Comparison of ENCODE assay signal across 8 mouse cellular contexts in the genomic region with DNA sequence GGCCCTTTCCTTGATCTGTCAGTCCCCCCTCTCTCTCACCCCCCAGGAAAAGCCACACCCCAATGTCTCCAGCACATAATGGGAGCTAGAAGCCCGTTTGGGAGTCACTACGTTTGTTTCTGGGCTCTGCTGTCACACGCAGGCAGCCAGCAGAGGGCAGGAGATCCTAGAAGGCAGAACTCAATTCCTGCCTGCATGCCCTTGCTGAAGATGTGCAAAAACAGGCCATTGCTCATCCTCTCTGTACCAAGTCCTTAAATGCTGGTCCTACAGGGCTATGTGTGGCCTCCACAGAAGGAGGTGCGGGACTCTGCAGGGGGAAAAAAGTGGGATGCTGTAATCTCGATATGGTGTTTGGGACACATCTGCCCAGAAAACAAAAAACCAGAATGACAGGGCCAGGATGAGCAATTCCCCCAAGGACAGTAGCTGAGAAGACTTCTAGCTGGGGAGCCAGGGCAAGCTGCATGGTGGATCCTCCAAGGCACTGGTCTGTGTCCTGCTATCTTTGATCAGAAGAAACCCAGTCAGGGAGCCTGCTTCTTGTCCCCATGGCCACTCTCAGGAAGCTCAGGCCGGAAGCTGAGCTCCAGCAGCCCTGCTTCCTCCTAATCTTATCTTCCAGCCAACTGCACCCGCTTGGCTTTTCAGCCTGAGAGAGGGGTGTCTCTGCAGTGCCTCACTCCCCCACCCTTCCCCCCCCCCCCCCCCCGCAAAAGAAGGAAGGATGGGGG. TPM values are rescaled to one million over a fixed set of nuclear protein-coding genes. Genes with fewer than 3 reads are reported as not detected.
A peak's percentile ranks its signal among the peaks of the same experiment; 100 is the strongest.
DNase-seq lines count a peak whose midpoint lies in the region; ATAC-seq and TF ChIP-seq lines count a peak whose summit lies in the region.

No protein-coding gene starts in this region.

- DNase-seq in ES-CJ7 (ENCODE audit: low read depth, low spot score), result peak; percentile 68
- DNase-seq in adrenal gland, postnatal 25 days, result peak; percentile 70
- DNase-seq in heart, postnatal 14 days, result peak; percentile 75 to 83
- peak; percentile 65 to 75 for DNase-seq in layer of hippocampus, adult 2 months (ENCODE audit: low spot score in 2 of 2)
- peak; percentile 88 for DNase-seq in thymus, postnatal 4 days

- H3K4me1 ChIP-seq in forebrain, embryonic 13.5 days, result peaks cover 24% of the 10 kb centered on the region; the same call in 1 of the 2 replicates
- H3K4me1 ChIP-seq in lung, embryonic 15.5 days, result peaks cover 49% of the 10 kb centered on the region
- peaks cover 26% of the 10 kb centered on the region for H3K4me1 ChIP-seq in olfactory bulb, adult 2 months (ENCODE audit: control insufficient read depth, insufficient read depth, low read length)

- peak; percentile 85 for TF ChIP-seq CTCF in layer of hippocampus, adult 2 months (conservative IDR thresholded peaks at IDR 0.05)
- peak; percentile 79 for TF ChIP-seq CTCF in olfactory bulb, adult 2 months (IDR thresholded peaks at IDR 0.05; ENCODE audit: insufficient read depth, low read depth, low read length)

- intact Hi-C loops in heart, postnatal 14 days (cut with DNase I), result loop anchor here (1.0 to 2.0 kb wide), 2 partner anchors 37 to 185 kb away; no protein-coding TSS in a partner anchor

- WGBS in forebrain, embryonic 13.5 days, result 25% methylated on average over 7 of the region's 8 CpGs
- 21% methylated on average over 7 of the region's 8 CpGs for WGBS in lung, embryonic 15.5 days
- WGBS in olfactory bulb, adult 2 months, result 26% methylated on average over 7 of the region's 8 CpGs

- ATAC-seq in forebrain, embryonic 13.5 days, result peak; percentile 44
- ATAC-seq in lung, embryonic 15.5 days (ENCODE audit: borderline replicate concordance, extremely low read depth, low FRiP score, low TSS enrichment), result no peak

- H3K4me3 ChIP-seq in forebrain, embryonic 13.5 days, result no peak overlapping the region
- H3K4me3 ChIP-seq in layer of hippocampus, adult 2 months, result no peak overlapping the region
- no peak overlapping the region for H3K4me3 ChIP-seq in lung, embryonic 15.5 days
- H3K4me3 ChIP-seq in olfactory bulb, adult 2 months (ENCODE audit: insufficient read depth, low read depth, low read length), result no peak overlapping the region

- no peak for TF ChIP-seq POLR2A in olfactory bulb, adult 2 months (IDR thresholded peaks at IDR 0.05; ENCODE audit: insufficient read depth, low read depth, low read length)

- H3K36me3 ChIP-seq in forebrain, embryonic 13.5 days (ENCODE audit: poor library complexity, severe bottlenecking), result no peaks in the 10 kb centered on the region
- no peaks in the 10 kb centered on the region for H3K36me3 ChIP-seq in lung, embryonic 15.5 days

- H3K4me2 ChIP-seq in forebrain, embryonic 13.5 days, result no peak overlapping the region
- no peak overlapping the region for H3K4me2 ChIP-seq in lung, embryonic 15.5 days

- H3K27ac ChIP-seq in forebrain, embryonic 13.5 days, result no peak overlapping the region
- H3K27ac ChIP-seq in layer of hippocampus, adult 2 months, result peak overlapping the region; percentile 43; the same call in 1 of the 2 replicates
- H3K27ac ChIP-seq in lung, embryonic 15.5 days, result peak overlapping the region; percentile 48; the same call in 1 of the 2 replicates
- no peak overlapping the region for H3K27ac ChIP-seq in olfactory bulb, adult 2 months (ENCODE audit: insufficient read depth, low read depth, low read length)

- no peaks in the 10 kb centered on the region for H3K9me3 ChIP-seq in forebrain, embryonic 13.5 days (replicated peaks)
- no peaks in the 10 kb centered on the region for H3K9me3 ChIP-seq in lung, embryonic 15.5 days

- 0 out of 2 replicates have a peak overlapping the region, but pooled peaks have one; percentile 7 for H3K9ac ChIP-seq in forebrain, embryonic 13.5 days
- H3K9ac ChIP-seq in lung, embryonic 15.5 days, result no peak overlapping the region

- H3K27me3 ChIP-seq in forebrain, embryonic 13.5 days, result 0 out of 2 replicates have a peak, but pooled peaks cover 3% of the 10 kb centered on the region
- H3K27me3 ChIP-seq in lung, embryonic 15.5 days, result no peaks in the 10 kb centered on the region

RNA-seq across cellular contexts. Expression of a gene that starts 10.4 kb away (rescaled TPM):
- 5.2 and 5.4 TPM in 2 replicates for total RNA-seq in adrenal gland, postnatal 25 days (2021)
- polyA plus RNA-seq in forebrain, embryonic 13.5 days (2015; fragmentation: Nextera tagmentation; extraction: Ambion mirVana), result 0.42 and 0.52 TPM in 2 replicates
- total RNA-seq in heart, postnatal 14 days (2021), result under 1 TPM; 0.22 TPM
- 1 to 10 TPM in 1 of 2 experiments, under 1 TPM in 1; 0.96 to 1.3 TPM for total RNA-seq in layer of hippocampus, adult 2 months (2021)
- 0.19 and 0.20 TPM in 2 replicates for polyA plus RNA-seq in lung, embryonic 15.5 days (2015; fragmentation: Nextera tagmentation; extraction: Ambion mirVana)
- polyA plus RNA-seq in olfactory bulb, adult 2 months (2012; ENCODE audit: insufficient read depth, insufficient read length, low replicate concordance, missing spikeins), result not detected in 2 replicates

RNA-seq across cellular contexts. Expression of a gene that starts 22.4 kb away (rescaled TPM):
- total RNA-seq in adrenal gland, postnatal 25 days (2021), result 4.0 and 9.5 TPM in 2 replicates
- polyA plus RNA-seq in forebrain, embryonic 13.5 days (2015; fragmentation: Nextera tagmentation; extraction: Ambion mirVana), result 9.3 and 10.0 TPM in 2 replicates
- total RNA-seq in heart, postnatal 14 days (2021), result 1 to 10 TPM; 2.7 to 3.9 TPM
- 10 to 100 TPM; 42.3 to 45.0 TPM for total RNA-seq in layer of hippocampus, adult 2 months (2021)
- 7.5 and 8.8 TPM in 2 replicates for polyA plus RNA-seq in lung, embryonic 15.5 days (2015; fragmentation: Nextera tagmentation; extraction: Ambion mirVana)
- polyA plus RNA-seq in olfactory bulb, adult 2 months (2012; ENCODE audit: insufficient read depth, insufficient read length, low replicate concordance, missing spikeins), result not detected in 2 replicates

RNA-seq across cellular contexts. Expression of a gene that starts 36.4 kb away (rescaled TPM):
- 91.2 and 206 TPM in 2 replicates for total RNA-seq in adrenal gland, postnatal 25 days (2021)
- polyA plus RNA-seq in forebrain, embryonic 13.5 days (2015; fragmentation: Nextera tagmentation; extraction: Ambion mirVana), result 11.8 and 14.2 TPM in 2 replicates
- 1 to 10 TPM; 5.4 to 6.3 TPM for total RNA-seq in heart, postnatal 14 days (2021)
- total RNA-seq in layer of hippocampus, adult 2 months (2021), result 10 to 100 TPM; 10.5 to 10.8 TPM
- polyA plus RNA-seq in lung, embryonic 15.5 days (2015; fragmentation: Nextera tagmentation; extraction: Ambion mirVana), result 11.6 and 12.9 TPM in 2 replicates
- polyA plus RNA-seq in olfactory bulb, adult 2 months (2012; ENCODE audit: insufficient read depth, insufficient read length, low replicate concordance, missing spikeins), result not detected in 2 replicates

RNA-seq across cellular contexts. Expression of a gene that starts 43.6 kb away (rescaled TPM):
- total RNA-seq in adrenal gland, postnatal 25 days (2021), result 5.6 and 12.4 TPM in 2 replicates
- polyA plus RNA-seq in forebrain, embryonic 13.5 days (2015; fragmentation: Nextera tagmentation; extraction: Ambion mirVana), result 0.09 and 0.12 TPM in 2 replicates
- total RNA-seq in heart, postnatal 14 days (2021), result not detected
- total RNA-seq in layer of hippocampus, adult 2 months (2021), result under 1 TPM; 0.34 to 0.36 TPM
- polyA plus RNA-seq in lung, embryonic 15.5 days (2015; fragmentation: Nextera tagmentation; extraction: Ambion mirVana), result 0.15 and 0.21 TPM in 2 replicates
- not detected in 2 replicates for polyA plus RNA-seq in olfactory bulb, adult 2 months (2012; ENCODE audit: insufficient read depth, insufficient read length, low replicate concordance, missing spikeins)

Comparison
In these comparisons a context has a peak if more than half of its experiments do, and no peak if none do; other contexts are left out.
1. H3K27ac ChIP-seq: peak in layer of hippocampus, adult 2 months (single experiment) and lung, embryonic 15.5 days (single experiment); none in forebrain, embryonic 13.5 days (single experiment) and olfactory bulb, adult 2 months (single experiment).
2. Peak in every context shown above with its lines, with median percentiles within 50 percentile points of each other: DNase-seq.